Mouse (Mus musculus): ENCODE measurements at regions not wholly inside any gene's neighbourhood (a gene's known extent, or its start where the extent isn't known, plus 50 kb on each side); places are given as distances from the start of the nearest gene placed in this dataset.

DNA sequence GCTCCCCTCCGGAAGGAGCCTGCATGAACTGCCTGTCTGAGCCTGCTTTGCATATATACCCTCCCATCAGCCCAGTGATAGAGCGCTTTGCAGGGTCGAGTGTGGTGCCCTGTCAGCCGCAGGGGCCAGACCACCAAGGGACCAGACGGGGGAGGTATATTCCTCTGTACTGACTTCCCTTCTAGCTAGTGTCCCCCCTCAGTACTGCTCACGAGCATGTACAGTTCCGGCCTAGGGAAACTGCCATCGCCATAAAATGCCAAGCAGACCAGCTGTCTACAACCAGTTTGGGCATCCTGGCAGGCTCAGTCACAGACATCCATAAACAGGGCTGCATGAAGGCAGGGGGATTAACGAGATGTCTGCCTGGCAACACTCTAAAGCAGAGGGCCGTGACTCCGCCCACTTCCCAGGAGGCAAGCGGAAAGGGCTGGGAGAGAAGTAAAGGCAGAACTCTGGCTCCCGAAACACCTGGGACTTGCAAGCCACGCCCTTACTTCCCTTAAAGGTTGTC, 68.6 kb upstream of the Zfp536 start:
- Histone ChIP-seq H3K36me3 (ENCODE audit: control insufficient read depth in 1 of 2, insufficient read depth in 2 of 2, low read length in 2 of 2) (no peaks in the 10 kb centered on the region), H3K4me3 (ENCODE audit: control insufficient read depth in 1 of 2, insufficient read depth in 1 of 2, low read depth in 2 of 2, low read length in 2 of 2) (no peak overlapping the region), H3K9ac (ENCODE audit: control insufficient read depth, low read depth, low read length, poor library complexity, severe bottlenecking) (no peak overlapping the region), H3K9me3 (replicated peaks; ENCODE audit: insufficient read depth, low read length) (no peaks in the 10 kb centered on the region), H3K27ac (ENCODE audit: control insufficient read depth, low read depth, low read length) (no peak overlapping the region), H3K27me3 (ENCODE audit: control insufficient read depth in 1 of 2, insufficient read depth in 2 of 2, low read length in 2 of 2) (no peaks in the 10 kb centered on the region), H3K79me2 (ENCODE audit: control insufficient read depth, insufficient read depth, low read length, poor library complexity) (no peaks in the 10 kb centered on the region), H3K4me1 (ENCODE audit: control insufficient read depth in 1 of 2, insufficient read depth in 2 of 2, low read length in 2 of 2) (no peaks in the 10 kb centered on the region)
- TF ChIP-seq SMC3 (IDR thresholded peaks at IDR 0.05; ENCODE audit: low read depth, low read length) (no peak), MAX (IDR thresholded peaks at IDR 0.05; ENCODE audit: low read length) (no peak), ELF1 (IDR thresholded peaks at IDR 0.05; ENCODE audit: low read depth, low read length) (no peak), GABPA (IDR thresholded peaks at IDR 0.05; ENCODE audit: low read depth, low read length) (no peak), E2F4 (IDR thresholded peaks at IDR 0.05; ENCODE audit: borderline replicate concordance, low read depth, low read length) (no peak), POLR2AphosphoS5 (IDR thresholded peaks at IDR 0.05; ENCODE audit: borderline replicate concordance, low read depth, low read length) (no peak), UBTF (IDR thresholded peaks at IDR 0.05; ENCODE audit: borderline replicate concordance, insufficient read depth, low read depth, low read length) (no peak), JUND (IDR thresholded peaks at IDR 0.05; ENCODE audit: low read depth, low read length) (no peak)
- DNase-seq (ENCODE audit: low read depth, low spot score), result no peak

DNA sequence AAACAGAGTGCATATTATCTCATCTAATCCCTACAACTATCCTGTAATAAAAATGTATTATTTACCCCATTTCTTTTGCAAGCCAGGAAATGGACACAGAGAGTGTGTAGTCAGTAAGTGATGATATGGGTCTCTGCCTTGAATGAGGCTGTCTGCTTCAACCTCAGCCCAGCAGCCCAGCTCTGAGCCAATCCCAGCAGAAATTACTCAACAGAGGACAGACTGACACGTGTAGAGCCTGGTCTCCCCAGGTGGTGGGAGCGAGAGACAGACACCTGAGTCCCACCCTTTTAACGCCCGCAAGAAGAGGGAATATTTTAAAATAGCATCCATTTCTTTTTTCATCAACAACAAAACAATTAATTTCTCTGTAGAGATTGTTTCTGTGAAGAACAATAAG, 68.1 kb upstream of the Zfp536 start:
- Histone ChIP-seq H3K27me3 (ENCODE audit: control insufficient read depth in 1 of 2, insufficient read depth in 2 of 2, low read length in 2 of 2) (no peaks in the 10 kb centered on the region), H3K4me3 (ENCODE audit: control insufficient read depth in 1 of 2, insufficient read depth in 1 of 2, low read depth in 2 of 2, low read length in 2 of 2) (no peak overlapping the region), H3K4me1 (ENCODE audit: control insufficient read depth in 1 of 2, insufficient read depth in 2 of 2, low read length in 2 of 2) (no peaks in the 10 kb centered on the region), H3K79me2 (ENCODE audit: control insufficient read depth, insufficient read depth, low read length, poor library complexity) (no peaks in the 10 kb centered on the region), H3K9ac (ENCODE audit: control insufficient read depth, low read depth, low read length, poor library complexity, severe bottlenecking) (no peak overlapping the region), H3K36me3 (ENCODE audit: control insufficient read depth in 1 of 2, insufficient read depth in 2 of 2, low read length in 2 of 2) (no peaks in the 10 kb centered on the region), H3K9me3 (replicated peaks; ENCODE audit: insufficient read depth, low read length) (no peaks in the 10 kb centered on the region), H3K27ac (ENCODE audit: control insufficient read depth, low read depth, low read length) (no peak overlapping the region)
- DNase-seq (ENCODE audit: low read depth, low spot score), result no peak
- TF ChIP-seq SMC3 (IDR thresholded peaks at IDR 0.05; ENCODE audit: low read depth, low read length) (no peak), ZMIZ1 (IDR thresholded peaks at IDR 0.05; ENCODE audit: low read depth, low read length) (no peak), ZNF384 (IDR thresholded peaks at IDR 0.05; ENCODE audit: low read depth, low read length) (no peak), EP300 (IDR thresholded peaks at IDR 0.05; ENCODE audit: low read depth in 1 of 2, low read length in 2 of 2) (no peak), TCF12 (IDR thresholded peaks at IDR 0.05; ENCODE audit: low read depth, low read length) (no peak), CTCF (IDR thresholded peaks at IDR 0.05 in 2 of 3, conservative IDR thresholded peaks at IDR 0.05 in 1 of 3; ENCODE audit: control insufficient read depth in 1 of 3, insufficient read depth in 1 of 3, low read depth in 2 of 3, low read length in 3 of 3, poor library complexity in 1 of 3, severe bottlenecking in 1 of 3) (no peak), TAL1 (IDR thresholded peaks at IDR 0.05; ENCODE audit: low read length) (no peak), MYB (IDR thresholded peaks at IDR 0.05; ENCODE audit: low read depth, low read length) (no peak), MAFK (IDR thresholded peaks at IDR 0.05; ENCODE audit: borderline replicate concordance, low read depth, low read length) (no peak), USF1 (IDR thresholded peaks at IDR 0.05; ENCODE audit: low read depth, low read length) (no peak), MXI1 (IDR thresholded peaks at IDR 0.05; ENCODE audit: low read depth, low read length) (no peak), KAT2A (conservative IDR thresholded peaks at IDR 0.05; ENCODE audit: low read depth, low read length) (no peak), USF2 (IDR thresholded peaks at IDR 0.05; ENCODE audit: borderline replicate concordance in 1 of 2, insufficient read depth in 1 of 2, low read depth in 1 of 2, low read length in 2 of 2) (no peak), RCOR1 (IDR thresholded peaks at IDR 0.05; ENCODE audit: low read depth, low read length) (no peak), MYC (IDR thresholded peaks at IDR 0.05; ENCODE audit: low read depth, low read length) (no peak), RAD21 (IDR thresholded peaks at IDR 0.05; ENCODE audit: low read depth, low read length) (no peak), GABPA (IDR thresholded peaks at IDR 0.05; ENCODE audit: low read depth, low read length) (no peak)

Measured in MEL (cell line).